Mouse (Mus musculus): Measurements from ENCODE around the gene Cc2d1b. TPM values are rescaled to one million over a fixed set of nuclear protein-coding genes. Genes with fewer than 3 reads are reported as not detected.

Cc2d1b gene
- polyA plus RNA-seq, 1 experiment: 33.9 TPM

GRCm38 (mm10) chr4:108627066-108627465, 7.3 kb downstream of the Cc2d1b start:
- H3K27ac ChIP-seq (ENCODE audit: control insufficient read depth, insufficient read depth, low read depth, low read length): no peak overlapping the region
- no peak for TF ChIP-seq CTCF (IDR thresholded peaks at IDR 0.05; ENCODE audit: control insufficient read depth, insufficient read depth, insufficient replicate concordance, low read depth, low read length)
- no peak for TF ChIP-seq POLR2A (IDR thresholded peaks at IDR 0.05; ENCODE audit: control insufficient read depth, low read depth, low read length)
- H3K4me3 ChIP-seq (ENCODE audit: control insufficient read depth, low read depth, low read length): no peak overlapping the region
- no peaks in the 10 kb centered on the region for H3K27me3 ChIP-seq (ENCODE audit: control insufficient read depth, insufficient read depth, low read length)
- H3K4me1 ChIP-seq (ENCODE audit: control insufficient read depth, insufficient read depth, low read length): no peaks in the 10 kb centered on the region
- no peaks in the 10 kb centered on the region; the same call in none of the 2 replicates for H3K36me3 ChIP-seq (ENCODE audit: control insufficient read depth, insufficient read depth, low read length)

GRCm38 (mm10) chr4:108629363-108629880, 9.7 kb downstream of the Cc2d1b start:
- Histone ChIP-seq H3K27ac (ENCODE audit: control insufficient read depth, insufficient read depth, low read depth, low read length) (no peak overlapping the region), H3K4me3 (ENCODE audit: control insufficient read depth, low read depth, low read length) (no peak overlapping the region), H3K27me3 (ENCODE audit: control insufficient read depth, insufficient read depth, low read length) (no peaks in the 10 kb centered on the region), H3K36me3 (ENCODE audit: control insufficient read depth, insufficient read depth, low read length) (no peaks in the 10 kb centered on the region; the same call in none of the 2 replicates), H3K4me1 (ENCODE audit: control insufficient read depth, insufficient read depth, low read length) (no peaks in the 10 kb centered on the region; the same call in 1 of the 2 replicates)
- TF ChIP-seq CTCF (IDR thresholded peaks at IDR 0.05; ENCODE audit: control insufficient read depth, insufficient read depth, insufficient replicate concordance, low read depth, low read length): no peak
- TF ChIP-seq POLR2A (IDR thresholded peaks at IDR 0.05; ENCODE audit: control insufficient read depth, low read depth, low read length): no peak

- H3K36me3 ChIP-seq (ENCODE audit: control insufficient read depth, insufficient read depth, low read length): no peaks in the 10 kb centered on the region; the same call in 1 of the 2 replicates
- TF ChIP-seq CTCF (IDR thresholded peaks at IDR 0.05; ENCODE audit: control insufficient read depth, insufficient read depth, insufficient replicate concordance, low read depth, low read length) (no peak), POLR2A (IDR thresholded peaks at IDR 0.05; ENCODE audit: control insufficient read depth, low read depth, low read length) (no peak)
- H3K27ac ChIP-seq (ENCODE audit: control insufficient read depth, insufficient read depth, low read depth, low read length): no peak overlapping the region
- no peak overlapping the region for H3K4me3 ChIP-seq (ENCODE audit: control insufficient read depth, low read depth, low read length)
- H3K4me1 ChIP-seq (ENCODE audit: control insufficient read depth, insufficient read depth, low read length): no peaks in the 10 kb centered on the region; the same call in 1 of the 2 replicates
- no peaks in the 10 kb centered on the region for H3K27me3 ChIP-seq (ENCODE audit: control insufficient read depth, insufficient read depth, low read length)
Observed at GRCm38 (mm10) chr4:108630096-108630495, 10.4 kb downstream of the Cc2d1b start.

- no peak for TF ChIP-seq POLR2A (IDR thresholded peaks at IDR 0.05; ENCODE audit: control insufficient read depth, low read depth, low read length)
- TF ChIP-seq CTCF (IDR thresholded peaks at IDR 0.05; ENCODE audit: control insufficient read depth, insufficient read depth, insufficient replicate concordance, low read depth, low read length): no peak
- Histone ChIP-seq H3K4me1 (ENCODE audit: control insufficient read depth, insufficient read depth, low read length) (no peaks in the 10 kb centered on the region; the same call in 1 of the 2 replicates), H3K36me3 (ENCODE audit: control insufficient read depth, insufficient read depth, low read length) (no peaks in the 10 kb centered on the region; the same call in 1 of the 2 replicates), H3K4me3 (ENCODE audit: control insufficient read depth, low read depth, low read length) (no peak overlapping the region), H3K27me3 (ENCODE audit: control insufficient read depth, insufficient read depth, low read length) (no peaks in the 10 kb centered on the region), H3K27ac (ENCODE audit: control insufficient read depth, insufficient read depth, low read depth, low read length) (no peak overlapping the region)
Observed at GRCm38 (mm10) chr4:108631616-108632015, 11.9 kb downstream of the Cc2d1b start.

DNA sequence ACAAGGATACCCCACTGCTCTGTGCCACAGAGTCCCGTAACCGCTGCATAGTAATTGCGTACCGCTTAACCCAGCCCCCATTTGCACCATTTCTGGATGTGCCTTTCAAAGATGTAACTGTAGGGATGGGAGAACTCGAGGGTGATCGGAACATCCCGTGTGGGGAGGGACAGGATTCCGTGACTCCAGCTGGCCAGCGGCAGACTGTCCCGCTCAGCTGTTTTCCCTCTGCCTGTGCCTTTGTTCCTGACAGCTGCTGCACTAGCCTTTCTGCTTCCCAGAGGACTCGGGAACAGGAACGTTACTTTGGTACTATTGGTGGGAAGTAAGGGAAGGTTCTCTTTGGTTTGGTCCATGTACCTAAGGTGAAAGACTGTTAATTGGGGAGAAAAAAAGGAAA, 14.0 kb downstream of the Cc2d1b start:
- Histone ChIP-seq H3K27ac (ENCODE audit: control insufficient read depth, insufficient read depth, low read depth, low read length) (no peak overlapping the region), H3K27me3 (ENCODE audit: control insufficient read depth, insufficient read depth, low read length) (no peaks in the 10 kb centered on the region), H3K4me3 (ENCODE audit: control insufficient read depth, low read depth, low read length) (no peak overlapping the region), H3K4me1 (ENCODE audit: control insufficient read depth, insufficient read depth, low read length) (no peaks in the 10 kb centered on the region; the same call in 1 of the 2 replicates), H3K36me3 (ENCODE audit: control insufficient read depth, insufficient read depth, low read length) (no peaks in the 10 kb centered on the region; the same call in 1 of the 2 replicates)
- TF ChIP-seq POLR2A (IDR thresholded peaks at IDR 0.05; ENCODE audit: control insufficient read depth, low read depth, low read length) (no peak), CTCF (IDR thresholded peaks at IDR 0.05; ENCODE audit: control insufficient read depth, insufficient read depth, insufficient replicate concordance, low read depth, low read length) (no peak)

- H3K36me3 ChIP-seq (ENCODE audit: control insufficient read depth, insufficient read depth, low read length): no peaks in the 10 kb centered on the region; the same call in 1 of the 2 replicates
- no peaks in the 10 kb centered on the region for H3K27me3 ChIP-seq (ENCODE audit: control insufficient read depth, insufficient read depth, low read length)
- TF ChIP-seq CTCF (IDR thresholded peaks at IDR 0.05; ENCODE audit: control insufficient read depth, insufficient read depth, insufficient replicate concordance, low read depth, low read length) (no peak), POLR2A (IDR thresholded peaks at IDR 0.05; ENCODE audit: control insufficient read depth, low read depth, low read length) (no peak)
- H3K4me1 ChIP-seq (ENCODE audit: control insufficient read depth, insufficient read depth, low read length): no peaks in the 10 kb centered on the region; the same call in 1 of the 2 replicates
- no peak overlapping the region for H3K27ac ChIP-seq (ENCODE audit: control insufficient read depth, insufficient read depth, low read depth, low read length)
- H3K4me3 ChIP-seq (ENCODE audit: control insufficient read depth, low read depth, low read length): no peak overlapping the region
Observed at GRCm38 (mm10) chr4:108634696-108635095, 15.0 kb downstream of the Cc2d1b start.

GRCm38 (mm10) chr4:108635101-108635500, 15.4 kb downstream of the Cc2d1b start:
- no peak overlapping the region for H3K4me3 ChIP-seq (ENCODE audit: control insufficient read depth, low read depth, low read length)
- no peak overlapping the region for H3K27ac ChIP-seq (ENCODE audit: control insufficient read depth, insufficient read depth, low read depth, low read length)
- H3K36me3 ChIP-seq (ENCODE audit: control insufficient read depth, insufficient read depth, low read length): no peaks in the 10 kb centered on the region; the same call in 1 of the 2 replicates
- H3K4me1 ChIP-seq (ENCODE audit: control insufficient read depth, insufficient read depth, low read length): no peaks in the 10 kb centered on the region; the same call in 1 of the 2 replicates
- no peaks in the 10 kb centered on the region for H3K27me3 ChIP-seq (ENCODE audit: control insufficient read depth, insufficient read depth, low read length)
- TF ChIP-seq CTCF (IDR thresholded peaks at IDR 0.05; ENCODE audit: control insufficient read depth, insufficient read depth, insufficient replicate concordance, low read depth, low read length) (no peak), POLR2A (IDR thresholded peaks at IDR 0.05; ENCODE audit: control insufficient read depth, low read depth, low read length) (no peak)
